Mouse (Mus musculus) intestine, embryonic 14.5 days (tissue): ENCODE measurements around the gene Slc17a6. TPM values are rescaled to one million over a fixed set of nuclear protein-coding genes. Genes with fewer than 3 reads are reported as not detected.
"Not testable (repeated sequence)": the region's sequence is repeated elsewhere in the genome, so short reads cannot be mapped to it uniquely, and the experiment has no call there.

Experiments used
- ATAC-seq: fragments of 200-750 bp; cut with Nextera tagmentation; replicated peaks from 2 replicates; pipeline ENCODE4 v1.8.0; 2017; ENCODE audit warnings: low read depth, moderate number of reproducible peaks, moderate TSS enrichment, moderate library complexity; ENCODE audit not compliant: low FRiP score, low TSS enrichment
- DNase-seq: peaks from one replicate; pipeline ENCODE4 v3.0.0-alpha.2; 2018; ENCODE audit warnings: low spot score
- H3K27ac ChIP-seq: fragments of 300-500 bp; sonication (generic); 2 replicates; pipeline ENCODE4 v1.5.1; 2014; ENCODE audit warnings: low read depth, mild to moderate bottlenecking, control low read depth
- H3K27me3 ChIP-seq: fragments of 300-500 bp; sonication (generic); replicated peaks from 2 replicates; pipeline ENCODE4 v1.6.1; 2014; ENCODE audit warnings: low read length, control low read depth; ENCODE audit not compliant: control insufficient read depth, insufficient read depth
- H3K36me3 ChIP-seq: fragments of 300-500 bp; sonication (generic); 2 replicates; pipeline ENCODE4 v1.6.1; 2014; ENCODE audit warnings: low read length, control low read depth; ENCODE audit not compliant: control insufficient read depth, insufficient read depth
- H3K4me1 ChIP-seq: fragments of 300-500 bp; sonication (generic); replicated peaks from 2 replicates; pipeline ENCODE4 v1.6.1; 2014; ENCODE audit warnings: low read length, control low read depth, mixed read lengths; ENCODE audit not compliant: control insufficient read depth, insufficient read depth
- H3K4me2 ChIP-seq: fragments of 300-500 bp; sonication (generic); 2 replicates; pipeline ENCODE4 v1.6.1; 2014; ENCODE audit warnings: low read length
- H3K4me3 ChIP-seq: fragments of 300-500 bp; sonication (generic); 2 replicates; pipeline ENCODE4 v1.5.1; 2014; ENCODE audit warnings: low read depth, low read length, control low read depth, mixed read lengths
- H3K9ac ChIP-seq: fragments of 300-500 bp; sonication (generic); 2 replicates; pipeline ENCODE4 v1.6.1; 2014; ENCODE audit warnings: mild to moderate bottlenecking, low read length
- H3K9me3 ChIP-seq: fragments of 300-500 bp; sonication (generic); 2 replicates; pipeline ENCODE4 v1.6.1; 2016; ENCODE audit warnings: low read length, control low read depth; ENCODE audit not compliant: control insufficient read depth
- WGBS: fragments of 180-500 bp; shearing (Covaris S2); extraction: QIAGEN DNeasy Blood & Tissue Kit; methylation state at CpG from one replicate; pipeline ENCODE4 v1.1.7; 2014; 5-methylcytosine and 5-hydroxymethylcytosine counted together
- polyA plus RNA-seq: library from polyadenylated mRNA; unstranded; fragments of >200 nt; fragmentation: Nextera tagmentation; extraction: Ambion mirVana; gene quantifications from 2 replicates; pipeline ENCODE4 v1.2.1, GENCODE M21; 2014

The Slc17a6 gene
- polyA plus RNA-seq, 1 experiment from 2014 or later, result 0.31 TPM

GRCm38 (mm10) chr7:51710346-51710745 is 88.5 kb downstream of the Slc17a6 start:
- H3K9me3 ChIP-seq, H3K4me3 ChIP-seq, H3K4me2 ChIP-seq, H3K9ac ChIP-seq, ATAC-seq, H3K4me1 ChIP-seq, H3K36me3 ChIP-seq, DNase-seq, H3K27me3 ChIP-seq, H3K27ac ChIP-seq: not testable (repeated sequence)
- WGBS, result 60% methylated on average over 3 of the region's 3 CpGs

GRCm38 (mm10) chr7:51715771-51716170 is 94.0 kb downstream of the Slc17a6 start:
- 79% methylated on average over 2 of the region's 2 CpGs for WGBS
- DNase-seq, result no peak
- Histone ChIP-seq H3K27me3 (no peaks in the 10 kb centered on the region), H3K4me2 (no peak overlapping the region), H3K9me3 (no peaks in the 10 kb centered on the region), H3K9ac (no peak overlapping the region), H3K4me1 (no peaks in the 10 kb centered on the region), H3K27ac (no peak overlapping the region), H3K36me3 (no peaks in the 10 kb centered on the region), H3K4me3 (no peak overlapping the region)
- no peak for ATAC-seq

Other genes starting within 250 kb of the Slc17a6 start
- 0.24 TPM in 2 replicates for gene Ano5, start 111.0 kb upstream of the Slc17a6 start, polyA plus RNA-seq
- 16.0 and 16.8 TPM in 2 replicates for gene Gas2, start 240.0 kb downstream of the Slc17a6 start, polyA plus RNA-seq
- gene Fancf, start 240.3 kb downstream of the Slc17a6 start, polyA plus RNA-seq, result 7.3 and 13.0 TPM in 2 replicates